Mouse (Mus musculus): ENCODE data around the gene Syde2. TPM values are rescaled to one million over a fixed set of nuclear protein-coding genes. Genes with fewer than 3 reads are reported as not detected.
A peak's percentile ranks its signal among the peaks of the same experiment; 100 is the strongest.

The Syde2 gene
- polyA plus RNA-seq, 1 experiment = not detected

DNA sequence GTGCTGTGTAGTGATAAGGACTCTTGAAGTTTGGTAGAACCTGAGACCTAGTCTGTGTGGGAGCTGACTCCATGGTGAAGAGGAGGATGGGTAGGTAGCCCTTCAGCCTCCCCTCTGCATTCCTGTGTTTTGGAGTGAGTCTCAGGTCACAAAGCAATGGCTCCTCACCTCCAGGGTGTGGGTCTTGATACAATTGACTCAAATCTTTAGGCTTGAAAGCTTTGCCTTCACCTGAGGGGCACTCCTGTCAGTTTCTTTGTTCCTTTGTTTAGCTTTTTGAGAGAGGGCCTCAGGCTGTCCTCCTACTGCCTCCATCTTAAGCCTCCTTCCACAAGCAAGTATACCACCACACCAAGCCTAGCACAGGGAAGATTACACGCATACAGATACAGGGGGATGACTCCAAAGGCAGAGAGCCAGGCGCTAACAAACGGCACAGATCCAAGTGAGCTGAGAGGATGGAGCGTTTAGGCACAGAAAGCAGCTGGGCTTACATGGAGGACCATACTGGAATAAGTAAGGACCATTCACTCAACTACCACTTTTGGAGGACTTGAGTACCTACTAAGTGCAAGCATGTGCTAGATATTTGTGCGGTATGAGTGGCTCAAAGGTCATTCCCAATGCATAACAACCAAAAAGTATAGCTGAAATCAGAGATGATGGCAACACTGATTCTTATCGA is 1.2 kb upstream of the Syde2 start:
- 65% methylated on average over 6 of the region's 6 CpGs for WGBS
- H3K27ac ChIP-seq (ENCODE audit: insufficient read depth, low read depth, low read length) = no peak overlapping the region
- peaks cover 11% of the 10 kb centered on the region; the same call in 1 of the 2 replicates for H3K4me1 ChIP-seq (ENCODE audit: control insufficient read depth, insufficient read depth, low read length)
- TF ChIP-seq CTCF (IDR thresholded peaks at IDR 0.05; ENCODE audit: insufficient read depth, low read depth, low read length) (no peak), POLR2A (IDR thresholded peaks at IDR 0.05; ENCODE audit: insufficient read depth, low read depth, low read length) (no peak)
- no peak overlapping the region for H3K4me3 ChIP-seq (ENCODE audit: insufficient read depth, low read depth, low read length)

DNA sequence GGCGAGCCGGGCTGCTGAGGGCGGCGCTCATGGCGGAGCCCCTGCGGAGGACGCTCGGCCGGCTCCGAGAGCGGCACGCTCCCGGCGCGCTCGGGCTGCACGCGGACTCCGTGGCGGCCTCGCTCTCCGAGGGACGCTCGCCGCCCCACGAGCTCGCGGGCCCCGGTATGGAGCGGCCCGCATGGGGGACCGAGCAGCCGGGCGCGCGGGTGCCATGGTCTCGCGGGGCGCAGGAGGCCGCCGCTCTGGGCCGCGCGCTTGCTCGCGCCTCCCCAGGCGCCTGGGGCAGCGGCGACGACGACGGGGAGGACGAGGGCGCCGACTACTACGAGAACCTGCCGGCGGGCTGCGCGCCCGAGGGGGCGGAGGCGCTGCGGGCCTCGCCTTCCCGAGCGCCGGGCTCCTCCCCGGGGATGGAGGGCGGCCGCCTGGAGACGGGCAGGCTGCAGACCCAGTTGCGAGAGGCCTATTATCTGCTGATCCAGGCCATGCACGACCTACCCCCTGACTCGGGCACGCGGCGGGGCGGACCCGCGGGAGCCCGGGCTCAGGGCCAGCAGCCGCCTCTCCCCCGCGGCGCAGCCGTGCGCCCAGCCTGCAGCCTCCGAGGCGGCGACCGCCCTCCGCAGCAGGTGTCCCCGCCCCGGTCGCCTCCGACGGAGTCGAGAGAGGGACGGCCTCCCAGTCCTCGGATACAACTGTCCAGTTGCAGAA is 457 bp downstream of the Syde2 start:
- WGBS = under 1% methylated on average over 101 of the region's 101 CpGs
- Histone ChIP-seq H3K4me3 (ENCODE audit: insufficient read depth, low read depth, low read length) (peak overlapping the region; percentile 87), H3K27ac (ENCODE audit: insufficient read depth, low read depth, low read length) (peak overlapping the region; percentile 36; the same call in 1 of the 2 replicates), H3K4me1 (ENCODE audit: control insufficient read depth, insufficient read depth, low read length) (peaks cover 15% of the 10 kb centered on the region; the same call in 1 of the 2 replicates)
- TF ChIP-seq CTCF (IDR thresholded peaks at IDR 0.05; ENCODE audit: insufficient read depth, low read depth, low read length) (no peak), POLR2A (IDR thresholded peaks at IDR 0.05; ENCODE audit: insufficient read depth, low read depth, low read length) (0 out of 2 replicates have a peak, but pooled peaks have one; percentile 33)

GRCm38 (mm10) chr3:145988684-145989575 is 1.3 kb downstream of the Syde2 start:
- H3K4me1 ChIP-seq (ENCODE audit: control insufficient read depth, insufficient read depth, low read length) = peaks cover 15% of the 10 kb centered on the region; the same call in 1 of the 2 replicates
- H3K4me3 ChIP-seq (ENCODE audit: insufficient read depth, low read depth, low read length) = peak overlapping the region; percentile 87
- H3K27ac ChIP-seq (ENCODE audit: insufficient read depth, low read depth, low read length) = no peak overlapping the region
- no peak for TF ChIP-seq CTCF (IDR thresholded peaks at IDR 0.05; ENCODE audit: insufficient read depth, low read depth, low read length)
- TF ChIP-seq POLR2A (IDR thresholded peaks at IDR 0.05; ENCODE audit: insufficient read depth, low read depth, low read length) = no peak
- WGBS = 3% methylated on average over 45 of the region's 45 CpGs

DNA sequence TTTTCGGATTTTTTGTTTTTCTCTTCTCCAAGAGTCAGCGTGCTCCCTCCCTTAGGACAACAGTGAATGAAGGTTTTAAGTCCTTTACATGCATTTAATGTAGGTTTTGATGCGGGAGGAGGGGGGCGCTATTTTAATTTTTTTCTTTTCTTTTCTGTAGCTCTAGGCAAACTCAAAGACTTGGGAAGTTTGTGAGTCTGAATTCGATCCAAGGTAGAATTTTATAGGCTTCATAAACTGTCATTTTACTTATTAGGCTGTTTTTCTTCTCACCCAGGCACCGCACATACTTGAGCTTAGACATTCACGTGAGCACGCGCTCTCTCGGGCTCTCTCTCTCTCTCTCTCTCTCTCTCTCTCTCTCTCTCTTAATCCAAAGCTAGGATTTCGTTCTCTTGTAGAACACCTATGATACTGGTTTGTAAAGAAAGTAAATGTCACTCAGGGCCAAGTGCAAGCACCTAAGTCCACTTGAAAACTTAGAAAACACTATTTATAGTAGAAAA is 2.0 kb downstream of the Syde2 start:
- peak overlapping the region; percentile 37 for H3K4me3 ChIP-seq (ENCODE audit: insufficient read depth, low read depth, low read length)
- WGBS = 24% methylated on average over 11 of the region's 11 CpGs
- no peak overlapping the region for H3K27ac ChIP-seq (ENCODE audit: insufficient read depth, low read depth, low read length)
- TF ChIP-seq POLR2A (IDR thresholded peaks at IDR 0.05; ENCODE audit: insufficient read depth, low read depth, low read length) (no peak), CTCF (IDR thresholded peaks at IDR 0.05; ENCODE audit: insufficient read depth, low read depth, low read length) (no peak)
- peaks cover 15% of the 10 kb centered on the region; the same call in 1 of the 2 replicates for H3K4me1 ChIP-seq (ENCODE audit: control insufficient read depth, insufficient read depth, low read length)

DNA sequence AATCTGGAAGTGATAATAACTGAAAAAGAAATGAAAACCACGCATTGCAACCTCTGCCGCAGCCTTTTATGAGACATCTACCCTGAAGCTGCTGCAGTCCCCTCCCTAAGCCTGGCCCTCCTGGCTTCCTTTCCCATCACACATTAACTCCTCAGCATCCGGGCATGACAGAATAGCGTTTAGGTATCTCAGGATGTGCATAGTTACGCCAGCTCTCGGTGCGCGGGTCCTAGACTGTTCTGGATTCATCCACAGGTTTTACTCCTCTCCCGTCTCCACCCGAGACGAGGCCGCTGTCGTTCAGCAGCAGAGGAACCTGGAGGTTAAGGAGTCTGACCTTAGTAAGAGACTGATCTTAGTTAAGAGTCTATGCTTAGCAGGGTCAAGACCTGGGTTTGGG is 3.5 kb downstream of the Syde2 start:
- no peak for TF ChIP-seq POLR2A (IDR thresholded peaks at IDR 0.05; ENCODE audit: insufficient read depth, low read depth, low read length)
- TF ChIP-seq CTCF (IDR thresholded peaks at IDR 0.05; ENCODE audit: insufficient read depth, low read depth, low read length) = no peak
- WGBS = 84% methylated on average over 13 of the region's 13 CpGs
- no peak overlapping the region for H3K4me3 ChIP-seq (ENCODE audit: insufficient read depth, low read depth, low read length)
- H3K4me1 ChIP-seq (ENCODE audit: control insufficient read depth, insufficient read depth, low read length) = peaks cover 15% of the 10 kb centered on the region; the same call in 1 of the 2 replicates
- H3K27ac ChIP-seq (ENCODE audit: insufficient read depth, low read depth, low read length) = no peak overlapping the region

DNA sequence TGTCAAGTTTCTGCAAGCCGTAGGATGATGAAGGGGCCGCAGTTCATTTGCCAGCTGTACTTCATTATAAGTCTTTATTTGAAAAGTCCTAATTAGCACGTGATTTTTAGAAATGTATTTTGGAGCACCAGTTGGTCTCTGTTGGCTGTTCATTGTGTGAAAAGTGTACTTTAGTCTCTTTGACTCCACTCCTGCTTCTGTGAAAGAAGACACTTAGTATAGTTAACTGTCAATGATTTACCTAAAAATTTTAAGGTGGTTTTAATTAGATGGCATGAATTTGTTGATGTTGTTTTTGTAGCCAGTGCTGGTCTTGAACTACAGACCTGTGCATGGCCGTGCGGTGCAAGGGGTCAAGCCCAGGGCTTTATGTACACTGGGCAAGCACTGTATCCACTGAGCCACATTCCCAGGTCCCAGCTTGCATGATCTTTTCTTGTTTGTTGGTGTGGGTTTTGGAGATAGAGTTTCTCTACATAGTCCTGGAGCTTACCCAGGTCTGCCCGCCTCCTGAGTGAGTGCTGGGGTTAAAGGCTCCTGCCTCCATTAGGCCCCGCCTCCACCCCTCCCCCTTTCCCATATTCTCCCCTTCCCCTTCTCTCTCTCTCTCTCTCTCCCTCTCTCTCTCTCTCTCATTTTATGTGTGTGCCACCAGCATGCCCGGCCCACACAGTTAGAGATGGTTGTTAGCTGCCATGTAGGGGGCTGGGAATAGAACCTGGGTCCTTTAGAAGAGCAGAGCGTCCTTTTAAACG is 4.5 kb downstream of the Syde2 start:
- H3K27ac ChIP-seq (ENCODE audit: insufficient read depth, low read depth, low read length) = no peak overlapping the region
- no peak overlapping the region for H3K4me3 ChIP-seq (ENCODE audit: insufficient read depth, low read depth, low read length)
- H3K4me1 ChIP-seq (ENCODE audit: control insufficient read depth, insufficient read depth, low read length) = peaks cover 15% of the 10 kb centered on the region; the same call in 1 of the 2 replicates
- 85% methylated on average over 10 of the region's 10 CpGs for WGBS
- TF ChIP-seq CTCF (IDR thresholded peaks at IDR 0.05; ENCODE audit: insufficient read depth, low read depth, low read length) (no peak), POLR2A (IDR thresholded peaks at IDR 0.05; ENCODE audit: insufficient read depth, low read depth, low read length) (no peak)

DNA sequence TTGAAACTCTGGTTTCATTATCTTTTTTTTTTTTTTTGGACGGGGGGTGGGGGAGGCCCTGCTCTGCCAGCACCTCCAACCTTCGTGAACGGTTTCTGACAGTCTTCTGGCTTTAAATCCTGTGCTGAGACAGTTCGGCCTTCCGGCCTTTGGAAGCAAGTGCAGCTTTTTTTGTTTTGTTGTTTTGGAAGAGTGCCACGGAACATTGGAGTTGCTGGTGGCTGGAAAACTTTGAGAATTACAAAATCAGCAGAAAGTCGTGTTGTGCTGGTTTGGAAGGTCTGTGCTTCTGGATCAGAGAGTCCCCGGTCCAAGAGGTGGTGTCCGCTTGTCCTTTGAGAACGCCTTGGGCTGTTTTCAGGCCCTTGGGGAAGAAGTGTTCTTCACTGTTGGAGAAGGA is 5.1 kb downstream of the Syde2 start:
- TF ChIP-seq CTCF (IDR thresholded peaks at IDR 0.05; ENCODE audit: insufficient read depth, low read depth, low read length) (no peak), POLR2A (IDR thresholded peaks at IDR 0.05; ENCODE audit: insufficient read depth, low read depth, low read length) (no peak)
- WGBS = 54% methylated on average over 10 of the region's 10 CpGs
- no peak overlapping the region for H3K27ac ChIP-seq (ENCODE audit: insufficient read depth, low read depth, low read length)

More for the DNA sequence above, 5.1 kb downstream of the Syde2 start:
- H3K4me1 ChIP-seq (ENCODE audit: control insufficient read depth, insufficient read depth, low read length) = peaks cover 13% of the 10 kb centered on the region; the same call in 1 of the 2 replicates
- no peak overlapping the region for H3K4me3 ChIP-seq (ENCODE audit: insufficient read depth, low read depth, low read length)

Measured in olfactory bulb, adult 2 months (tissue).